In genomic region chr10:61168393-61168792, GRCm38 (mm10) we compare ENCODE assay signal across 32 mouse cellular contexts. TPM values are rescaled to one million over a fixed set of nuclear protein-coding genes. Genes with fewer than 3 reads are reported as not detected.
DNase-seq lines count a peak whose midpoint lies in the region; ATAC-seq and TF ChIP-seq lines count a peak whose summit lies in the region.
"Had no signal": no experiment of that assay in that cellular context is flagged by ENCODE, and none has a peak within 500 bp of the region (broad histone marks: within the 10 kb centered on the region; RNA-seq: fewer than 3 reads in every experiment).

No protein-coding gene starts in this region.

- H3K36me3 ChIP-seq in lung, postnatal 0 days (ENCODE audit: insufficient read depth, low read length): no peaks in the 10 kb centered on the region
- H3K36me3 ChIP-seq in splenic B cell, adult 2 months (ENCODE audit: control insufficient read depth, insufficient read depth, low read length, poor library complexity, severe bottlenecking): no peaks in the 10 kb centered on the region
- H3K36me3 ChIP-seq: embryonic facial prominence, embryonic 10.5 days; embryonic facial prominence, embryonic 13.5 days; forebrain, embryonic 12.5 days; forebrain, embryonic 15.5 days; G1E; hindbrain, embryonic 12.5 days; intestine, embryonic 15.5 days had no signal

- H3K4me2 ChIP-seq in lung, postnatal 0 days (replicated peaks; ENCODE audit: low read depth, low read length): no peak overlapping the region
- H3K4me2 ChIP-seq: embryonic facial prominence, embryonic 13.5 days; forebrain, embryonic 12.5 days; forebrain, embryonic 15.5 days; heart, embryonic 11.5 days; hindbrain, embryonic 12.5 days; intestine, embryonic 15.5 days had no signal

- WGBS in lung, postnatal 0 days: 42% methylated on average over 2 of the region's 2 CpGs

- TF ChIP-seq POLR2A in bone marrow macrophage, adult 2 months (IDR thresholded peaks at IDR 0.05; ENCODE audit: borderline replicate concordance, low read depth, low read length): no peak

- H3K9me3 ChIP-seq in lung, postnatal 0 days (ENCODE audit: low read length): no peaks in the 10 kb centered on the region
- H3K9me3 ChIP-seq: embryonic facial prominence, embryonic 10.5 days; embryonic facial prominence, embryonic 13.5 days; forebrain, embryonic 12.5 days; forebrain, embryonic 15.5 days; hindbrain, embryonic 12.5 days; intestine, embryonic 15.5 days had no signal

- no peaks in the 10 kb centered on the region for H3K4me1 ChIP-seq in lung, postnatal 0 days (ENCODE audit: insufficient read depth, low read depth, low read length)
- H3K4me1 ChIP-seq in bone marrow macrophage, adult 2 months (ENCODE audit: control insufficient read depth, insufficient read depth, low read length): peaks cover 38% of the 10 kb centered on the region
- H3K4me1 ChIP-seq: forebrain, embryonic 12.5 days; forebrain, embryonic 15.5 days; hindbrain, embryonic 12.5 days; intestine, embryonic 15.5 days had no signal

- TF ChIP-seq CTCF in lung, postnatal 0 days (IDR thresholded peaks at IDR 0.05): no peak
- TF ChIP-seq CTCF in bone marrow macrophage, adult 2 months (IDR thresholded peaks at IDR 0.05; ENCODE audit: low read depth, low read length): no peak

- no peaks in the 10 kb centered on the region for H3K27me3 ChIP-seq in lung, postnatal 0 days (replicated peaks; ENCODE audit: insufficient read depth, low read length)
- no peaks in the 10 kb centered on the region for H3K27me3 ChIP-seq in splenic B cell, adult 2 months (ENCODE audit: control insufficient read depth, insufficient read depth, low read length, poor library complexity, severe bottlenecking)
- H3K27me3 ChIP-seq: forebrain, embryonic 12.5 days; forebrain, embryonic 15.5 days; hindbrain, embryonic 12.5 days; intestine, embryonic 15.5 days; Patski had no signal

- no peak overlapping the region for H3K4me3 ChIP-seq in lung, postnatal 0 days (ENCODE audit: low read depth, low read length)
- H3K4me3 ChIP-seq in bone marrow macrophage, adult 2 months (ENCODE audit: insufficient read depth, low read length): no peak overlapping the region
- H3K4me3 ChIP-seq: embryonic facial prominence, embryonic 10.5 days; embryonic facial prominence, embryonic 13.5 days; erythroblast, embryonic 14.5 days; forebrain, embryonic 12.5 days; forebrain, embryonic 15.5 days; hindbrain, embryonic 12.5 days; intestine, embryonic 15.5 days had no signal

- no peak overlapping the region for H3K9ac ChIP-seq in lung, postnatal 0 days (replicated peaks; ENCODE audit: low read depth)
- H3K9ac ChIP-seq: embryonic facial prominence, embryonic 13.5 days; forebrain, embryonic 12.5 days; forebrain, embryonic 15.5 days; hindbrain, embryonic 12.5 days; intestine, embryonic 15.5 days had no signal

- H3K27ac ChIP-seq in lung, postnatal 0 days (ENCODE audit: low read length): no peak overlapping the region
- H3K27ac ChIP-seq in bone marrow macrophage, adult 2 months (ENCODE audit: insufficient read depth, low read depth, low read length): peak overlapping the region; percentile 99
- H3K27ac ChIP-seq: embryonic facial prominence, embryonic 10.5 days; embryonic facial prominence, embryonic 13.5 days; forebrain, embryonic 12.5 days; forebrain, embryonic 15.5 days; hindbrain, embryonic 12.5 days; intestine, embryonic 15.5 days had no signal

- DNase-seq in lung, postnatal 0 days (ENCODE audit: low spot score): no peak
- no peak for DNase-seq in lung, postnatal 25 days (ENCODE audit: low spot score)
- DNase-seq in splenic B cell, adult 2 months (ENCODE audit: low read depth, low spot score): peak; percentile 56
- DNase-seq in left cerebral cortex, adult 8-10 months (ENCODE audit: low spot score in 2 of 2): no peak
- no peak for DNase-seq in thymus, postnatal 14 days
- DNase-seq: adrenal gland, postnatal 10 days; adrenal gland, postnatal 36 days; cerebellum, adult 11 months; cerebellum, adult 2 months; cerebellum, adult 9-11 months; cerebellum, postnatal 25 days; gastrocnemius, postnatal 14 days; heart, adult 11 months had no signal

- ATAC-seq in lung, postnatal 0 days: 0 out of 2 replicates have a peak, but pooled peaks have one; percentile 17
- ATAC-seq: forebrain, embryonic 15.5 days; hindbrain, embryonic 16.5 days; intestine, embryonic 15.5 days; Patski had no signal

- TF ChIP-seq EP300 in lung, postnatal 0 days (IDR thresholded peaks at IDR 0.05): no peak

RNA-seq across cellular contexts. Expression of gene Tbata, which starts 3.4 kb away (rescaled TPM):
- polyA plus RNA-seq in lung, postnatal 0 days (2015; fragmentation: Nextera tagmentation; extraction: Ambion mirVana): 2.1 and 2.5 TPM in 2 replicates
- polyA plus RNA-seq in bone marrow macrophage, adult 2 months (2012; ENCODE audit: insufficient read depth, insufficient read length, missing spikeins): not detected in 2 replicates
- 1 to 10 TPM in 1 of 4 experiments, under 1 TPM in 3; 0.26 to 1.2 (median 0.72) TPM for total RNA-seq in left cerebral cortex, adult 8-10 months (2022)
- total RNA-seq: adrenal gland, adult 18-20 months; adrenal gland, postnatal 10 days; adrenal gland, postnatal 36 days; common myeloid progenitor, adult 5-6 weeks; G1E; gastrocnemius, postnatal 14 days; gastrocnemius, postnatal 4 days; heart, adult 8-10 months; heart, postnatal 25 days; hematopoietic stem cell, adult 5-6 weeks had no signal
- polyA plus RNA-seq: embryonic facial prominence, embryonic 13.5 days; erythroblast, embryonic 14.5 days; G1E; heart, embryonic 11.5 days; heart, embryonic 14.5 days; intestine, embryonic 15.5 days; Patski had no signal

RNA-seq across cellular contexts. Expression of gene Sgpl1, which starts 20.9 kb away (rescaled TPM):
- polyA plus RNA-seq in lung, postnatal 0 days (2015; fragmentation: Nextera tagmentation; extraction: Ambion mirVana): 33.7 and 36.3 TPM in 2 replicates
- 268 and 282 TPM in 2 replicates for polyA plus RNA-seq in bone marrow macrophage, adult 2 months (2012; ENCODE audit: insufficient read depth, insufficient read length, missing spikeins)
- 10 to 100 TPM; 23.4 to 33.9 (median 28.5) TPM for total RNA-seq in left cerebral cortex, adult 8-10 months (2022)
- polyA plus RNA-seq: G1E had no signal
